Mouse (Mus musculus) retina, embryonic 14.5 days (tissue): ENCODE measurements at regions not wholly inside any gene's neighbourhood (a gene's known extent, or its start where the extent isn't known, plus 50 kb on each side); places are given as distances from the start of the nearest gene placed in this dataset.

Source experiments
- DNase-seq: peaks from one replicate; pipeline ENCODE4 v3.0.0-alpha.2; 2015; ENCODE audit warnings: low spot score

GRCm38 (mm10) chr4:62755237-62755900 is 195.7 kb downstream of the Rgs3 start:
- DNase-seq: no peak

- DNase-seq: no peak
Measured at GRCm38 (mm10) chr4:62756721-62757206, 197.1 kb downstream of the Rgs3 start.

- no peak for DNase-seq
Measured at GRCm38 (mm10) chr4:62760748-62761604, 201.3 kb downstream of the Rgs3 start.

- DNase-seq: peak; percentile 93
Measured at GRCm38 (mm10) chr4:62761672-62762071, 202.0 kb downstream of the Rgs3 start.

- DNase-seq: peak; percentile 92
Measured at GRCm38 (mm10) chr4:62763990-62764389, 201.4 kb upstream of the Zfp618 start.

- DNase-seq: no peak
Measured at GRCm38 (mm10) chr4:62769469-62770234, 195.7 kb upstream of the Zfp618 start.

GRCm38 (mm10) chr4:62775005-62775609 is 190.3 kb upstream of the Zfp618 start:
- DNase-seq: no peak

- no peak for DNase-seq
Measured at GRCm38 (mm10) chr4:62776881-62777280, 188.5 kb upstream of the Zfp618 start.

- no peak for DNase-seq
Measured at GRCm38 (mm10) chr4:62777436-62777835, 187.9 kb upstream of the Zfp618 start.

GRCm38 (mm10) chr4:62778621-62779020 is 186.8 kb upstream of the Zfp618 start:
- DNase-seq: no peak

- DNase-seq: peak; percentile 97
Measured at GRCm38 (mm10) chr4:62780409-62780808, 185.0 kb upstream of the Zfp618 start.

GRCm38 (mm10) chr4:62780837-62781236 is 184.5 kb upstream of the Zfp618 start:
- no peak for DNase-seq

GRCm38 (mm10) chr4:62781309-62781800 is 184.0 kb upstream of the Zfp618 start:
- no peak for DNase-seq

- no peak for DNase-seq
Measured at GRCm38 (mm10) chr4:62785711-62786110, 179.7 kb upstream of the Zfp618 start.

GRCm38 (mm10) chr4:62789696-62790095 is 175.7 kb upstream of the Zfp618 start:
- no peak for DNase-seq

- DNase-seq: no peak
Measured at GRCm38 (mm10) chr4:62793582-62793981, 171.8 kb upstream of the Zfp618 start.

GRCm38 (mm10) chr4:62795538-62795937 is 169.8 kb upstream of the Zfp618 start:
- no peak for DNase-seq

- no peak for DNase-seq
Measured at GRCm38 (mm10) chr4:62799923-62800322, 165.4 kb upstream of the Zfp618 start.

- peak; percentile 49 for DNase-seq
Measured at GRCm38 (mm10) chr4:62805841-62806240, 159.5 kb upstream of the Zfp618 start.

GRCm38 (mm10) chr4:62806786-62807185 is 158.6 kb upstream of the Zfp618 start:
- no peak for DNase-seq

GRCm38 (mm10) chr4:62807926-62808552 is 157.3 kb upstream of the Zfp618 start:
- no peak for DNase-seq
